Mouse (Mus musculus) left cerebral cortex, adult 9 months (tissue): ENCODE data around the gene Ube3b.

ENCODE experiments used
- DNase-seq, 2 experiments: peaks; one replicate each; pipeline ENCODE4 v3.0.0; 2022; ENCODE audit warnings: low spot score in 2 of 2

The Ube3b gene

DNA sequence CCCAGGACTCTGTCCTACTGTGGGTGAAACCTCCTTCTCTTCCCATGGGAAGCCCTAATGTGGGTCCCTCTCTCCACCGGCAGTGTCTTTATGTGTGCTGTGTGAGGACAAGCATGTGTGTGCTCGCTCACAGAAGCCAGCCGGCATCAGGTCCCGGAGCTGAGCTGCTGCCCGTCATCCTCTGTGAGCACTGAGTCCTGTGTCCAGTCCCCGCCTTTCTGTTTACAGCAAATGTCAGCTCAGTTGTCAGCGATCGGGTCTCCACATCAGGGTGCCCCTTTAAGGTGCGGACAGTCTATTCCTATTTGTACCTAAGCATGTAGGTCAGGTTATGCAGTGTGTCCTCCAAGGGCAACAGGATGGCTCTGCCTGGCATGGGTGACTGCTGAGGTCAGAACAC is 6.8 kb upstream of the Ube3b start:
- no peak for DNase-seq

DNA sequence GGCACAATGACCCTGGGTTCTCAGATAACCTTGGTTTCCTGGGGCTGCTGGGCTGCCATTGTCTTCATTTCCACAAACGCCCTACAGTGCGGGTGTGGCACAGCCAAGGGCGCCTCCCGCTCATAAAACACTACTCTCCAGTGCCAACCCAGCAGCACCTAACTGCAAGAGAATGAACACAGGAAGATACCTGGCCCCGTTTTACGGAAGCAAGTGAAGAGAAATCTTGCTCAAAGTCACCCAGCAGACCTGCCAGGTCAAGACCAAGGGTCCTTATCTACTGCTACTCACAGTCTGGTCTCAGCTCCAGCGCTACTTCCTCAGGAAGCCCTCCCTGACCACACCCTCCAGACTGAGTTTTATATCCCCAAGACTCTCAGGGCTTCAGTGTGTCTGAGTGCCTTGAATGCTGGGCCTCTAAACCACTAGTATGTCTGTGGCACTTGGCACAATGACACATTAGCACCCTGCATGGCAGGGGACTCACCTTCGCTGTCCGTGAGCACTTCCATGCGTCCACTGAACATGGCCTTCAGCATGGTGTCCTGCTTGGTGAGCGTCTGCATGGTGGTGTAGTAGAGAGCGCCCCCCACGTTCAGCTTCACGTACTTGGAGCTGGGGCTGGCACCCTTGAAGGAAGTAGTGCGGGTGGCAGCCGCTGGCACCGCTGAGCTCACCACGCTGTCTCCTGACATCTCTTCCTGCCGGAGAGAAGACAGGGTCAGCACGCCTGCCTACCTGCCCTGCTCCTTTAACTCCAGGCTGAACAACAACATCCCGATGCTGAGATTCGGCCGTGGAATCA is 5.8 kb upstream of the Ube3b start:
- no peak for DNase-seq

DNA sequence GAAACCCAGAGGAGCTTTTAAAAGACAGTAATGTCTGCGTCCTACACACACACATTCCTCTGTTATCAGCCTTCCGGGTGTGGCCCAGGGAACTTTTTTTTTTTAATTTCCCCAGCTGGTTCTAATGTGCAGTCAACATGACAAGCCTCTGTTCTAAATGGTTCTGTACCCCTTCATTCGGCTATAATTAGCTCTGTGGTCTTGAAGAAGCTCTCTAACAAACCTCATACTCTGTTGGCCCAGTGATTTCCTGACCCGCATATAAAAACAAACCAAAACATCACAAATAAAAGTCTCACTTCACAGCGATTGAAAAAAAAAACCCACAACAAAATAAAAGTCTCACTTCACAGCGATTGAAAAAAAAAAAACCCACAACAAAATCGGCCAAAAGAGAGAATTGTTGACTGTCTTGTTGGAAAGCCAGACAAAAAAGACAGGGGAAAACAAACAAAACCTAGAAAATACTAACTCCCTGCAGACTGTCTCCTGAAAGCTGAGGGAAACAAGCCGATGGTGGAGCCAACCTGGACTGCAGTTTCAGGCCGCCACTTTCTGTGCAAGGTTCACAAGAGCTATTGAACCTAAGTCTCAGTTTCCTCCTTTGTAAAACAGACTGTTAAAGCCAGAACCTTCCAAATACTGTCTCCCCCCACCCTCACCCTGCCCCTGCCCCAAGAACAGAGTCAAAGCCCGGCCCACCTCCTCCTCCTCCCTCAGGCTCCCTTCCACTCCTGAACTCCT is 2.1 kb upstream of the Ube3b start:
- DNase-seq, result no peak

DNA sequence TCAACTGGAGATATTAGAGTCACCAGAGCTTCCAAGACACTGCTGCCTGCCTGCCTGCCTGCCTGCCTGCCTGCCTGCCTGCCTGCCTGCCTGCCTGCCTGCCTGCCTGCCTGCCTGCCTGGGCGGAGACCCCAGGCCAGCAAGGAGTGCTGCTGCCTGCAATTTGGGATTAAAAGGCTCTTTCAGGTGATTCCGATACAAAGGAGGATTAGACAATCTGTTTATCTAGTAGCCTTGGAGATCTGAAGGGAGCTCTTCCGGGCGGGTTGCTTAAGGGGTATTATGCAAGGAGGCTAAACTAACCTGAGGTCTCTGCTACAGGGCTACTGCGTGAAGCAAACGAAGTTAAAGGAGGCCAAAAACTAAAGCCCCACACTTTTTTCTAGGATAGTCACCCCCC is 1.5 kb upstream of the Ube3b start:
- DNase-seq, result no peak

DNA sequence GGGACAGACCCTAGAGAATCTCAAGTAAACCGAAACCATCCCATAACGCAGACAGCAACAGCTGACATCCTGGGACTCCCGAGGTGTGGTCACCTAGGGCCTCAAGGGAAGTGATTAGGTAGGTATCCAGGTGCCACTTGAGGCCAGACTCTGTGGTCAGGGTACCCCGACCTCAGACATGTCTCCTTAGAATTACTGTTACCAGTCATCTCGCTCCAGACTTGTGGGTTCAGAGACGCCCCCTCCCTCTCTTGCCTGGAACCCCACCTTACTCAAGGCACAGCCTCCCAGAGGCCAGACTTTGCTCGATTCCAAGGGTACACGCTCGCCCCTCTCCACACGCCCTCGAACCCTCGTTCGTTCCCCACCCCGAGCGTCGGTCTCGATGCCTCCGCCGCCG is 644 bp upstream of the Ube3b start:
- no peak for DNase-seq

DNA sequence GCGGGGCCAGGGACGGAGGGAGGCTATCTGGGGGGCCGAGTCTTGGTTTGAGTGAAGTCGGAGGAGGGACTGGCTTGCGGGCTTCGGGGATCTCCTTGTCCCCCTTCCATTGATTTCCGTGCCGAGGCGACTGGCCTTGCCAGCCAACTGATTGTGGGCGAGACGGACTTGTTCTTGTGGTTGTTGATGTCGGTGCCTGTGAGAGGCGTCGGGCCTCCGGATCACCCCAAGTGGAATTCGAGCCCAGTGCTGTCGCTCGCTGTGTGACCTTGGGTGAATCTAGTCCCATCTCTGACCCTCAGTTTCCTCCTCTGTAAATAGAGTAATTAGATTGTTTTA is 575 bp downstream of the Ube3b start:
- DNase-seq, result no peak

DNA sequence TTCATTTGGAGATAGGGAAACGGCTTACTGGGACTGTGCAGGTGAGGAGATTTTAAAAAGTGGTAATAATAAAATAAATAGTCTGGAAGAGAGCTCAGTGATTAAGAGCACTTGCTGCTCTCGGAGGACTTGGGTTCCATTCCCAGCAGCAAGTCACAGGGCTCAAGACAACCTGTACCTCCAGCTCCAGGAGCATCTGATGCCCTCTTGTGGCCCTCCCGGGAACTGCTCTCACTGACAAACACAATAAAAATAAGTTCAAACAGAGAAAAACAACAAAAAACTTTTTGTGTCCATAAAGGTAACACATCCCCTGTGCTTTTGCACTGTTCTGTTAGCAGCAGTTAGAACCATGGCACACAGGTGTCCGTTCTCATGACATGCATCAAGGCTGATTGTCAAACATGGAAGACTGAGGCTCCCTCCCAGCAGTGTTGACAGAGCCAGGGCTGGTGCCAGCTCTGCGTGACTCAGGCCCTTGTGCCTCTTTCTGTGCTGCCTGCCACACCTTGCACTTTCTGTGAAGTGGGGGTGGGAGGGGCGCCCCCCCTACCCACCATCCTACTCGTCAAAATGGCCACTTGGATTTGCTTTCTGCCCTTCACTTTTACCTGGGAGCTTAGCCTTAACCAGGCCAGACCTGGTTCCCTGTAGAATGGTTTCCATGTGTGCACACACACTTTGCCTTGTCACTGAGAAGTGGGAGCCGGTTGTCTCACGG is 2.9 kb downstream of the Ube3b start:
- DNase-seq, result no peak

DNA sequence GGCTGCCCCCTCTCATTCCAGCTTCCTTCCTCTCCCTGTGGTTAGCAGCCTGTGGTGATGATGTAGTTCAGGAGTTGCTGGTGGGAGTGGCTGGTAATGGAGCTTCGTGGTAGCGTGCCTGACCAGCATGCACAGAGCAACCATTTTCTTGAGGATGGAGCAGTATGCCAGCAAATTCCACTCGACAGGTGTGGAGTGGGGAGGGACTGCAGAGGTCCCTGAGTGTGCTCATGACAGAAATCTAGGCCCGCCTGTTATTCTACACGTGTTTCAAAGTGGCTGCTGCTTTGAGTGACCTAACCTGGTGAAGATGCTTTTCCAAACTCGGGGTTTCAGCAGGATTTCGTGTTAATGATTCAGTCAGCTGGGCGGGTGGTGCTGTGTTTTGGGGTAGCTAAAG is 4.0 kb downstream of the Ube3b start:
- no peak for DNase-seq

DNA sequence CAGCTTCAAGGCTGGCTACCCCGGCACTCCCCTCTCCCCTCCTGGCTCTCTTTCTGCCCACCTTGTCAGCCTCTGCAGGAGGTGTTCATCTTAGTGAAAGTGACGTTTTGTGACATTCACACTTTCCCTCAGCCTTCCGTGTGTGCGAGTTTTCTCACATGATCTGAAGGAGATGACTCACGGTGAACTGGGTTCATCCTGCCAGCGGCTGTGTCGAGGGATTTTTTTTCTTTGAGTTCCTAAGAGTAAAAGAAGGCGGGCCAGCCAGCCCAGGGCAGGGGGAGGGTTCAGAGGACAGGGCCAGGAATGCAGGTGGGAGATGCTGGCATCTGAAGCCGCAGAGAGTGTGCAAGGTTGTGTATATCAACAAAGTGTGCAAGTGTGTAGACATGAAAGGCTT is 12.8 kb downstream of the Ube3b start:
- no peak for DNase-seq

DNA sequence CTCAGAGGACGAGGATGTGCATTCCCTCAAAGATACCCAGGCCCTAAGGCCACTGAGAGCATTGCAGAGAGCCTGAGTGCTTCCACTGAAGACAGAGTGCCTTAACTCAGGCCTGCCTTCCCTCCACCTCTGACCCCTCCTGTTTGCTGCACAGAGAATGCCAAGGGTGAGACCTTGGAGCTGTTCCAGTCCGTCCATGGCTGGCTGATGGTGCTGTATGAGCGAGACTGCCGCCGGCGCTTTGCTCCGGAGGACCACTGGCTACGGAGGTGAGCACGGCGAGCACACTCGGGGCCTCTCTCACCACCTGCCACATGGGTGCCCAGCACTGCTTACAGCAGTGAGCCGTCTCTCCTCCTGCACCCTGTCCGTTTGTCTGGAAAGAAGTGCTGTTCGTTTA is 26.2 kb downstream of the Ube3b start:
- DNase-seq, result no peak

DNA sequence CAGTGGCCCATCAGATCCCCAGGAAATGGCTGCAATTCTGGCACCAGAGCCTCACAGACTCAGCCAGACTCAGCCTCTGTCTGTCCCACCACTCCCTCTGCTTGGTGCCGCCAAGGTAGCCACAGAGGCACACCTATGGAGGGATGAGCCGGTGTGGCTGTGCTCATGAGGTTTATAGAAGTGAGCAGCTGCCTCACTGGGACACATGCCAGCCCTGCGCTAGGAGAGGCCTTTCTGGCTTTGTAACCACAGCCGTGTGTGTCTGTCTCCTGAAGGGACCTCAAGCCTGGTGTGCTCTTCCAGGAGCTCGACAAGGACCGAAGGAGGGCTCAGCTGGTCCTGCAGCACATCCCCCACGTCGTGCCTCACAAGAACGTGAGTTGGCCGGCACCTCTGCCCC is 26.9 kb downstream of the Ube3b start:
- no peak for DNase-seq

DNA sequence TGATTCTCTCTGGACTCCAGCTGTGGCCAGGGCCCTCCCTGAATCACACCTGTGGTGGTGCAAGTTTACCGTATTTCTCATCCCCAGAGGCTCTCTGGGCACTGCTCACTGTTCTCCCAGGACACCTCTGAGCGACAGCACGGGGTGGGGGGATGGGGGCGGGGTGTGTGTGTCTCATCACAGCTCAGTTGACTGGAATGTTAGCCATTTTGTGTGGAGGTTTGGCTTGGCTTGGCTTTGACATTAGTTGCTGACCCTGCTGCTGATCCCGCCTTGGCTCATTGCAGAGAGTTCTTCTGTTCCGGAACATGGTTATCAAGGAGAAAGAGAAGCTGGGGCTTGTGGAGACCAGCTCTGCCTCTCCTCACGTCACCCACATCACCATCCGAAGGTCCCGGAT is 27.4 kb downstream of the Ube3b start:
- no peak for DNase-seq

DNA sequence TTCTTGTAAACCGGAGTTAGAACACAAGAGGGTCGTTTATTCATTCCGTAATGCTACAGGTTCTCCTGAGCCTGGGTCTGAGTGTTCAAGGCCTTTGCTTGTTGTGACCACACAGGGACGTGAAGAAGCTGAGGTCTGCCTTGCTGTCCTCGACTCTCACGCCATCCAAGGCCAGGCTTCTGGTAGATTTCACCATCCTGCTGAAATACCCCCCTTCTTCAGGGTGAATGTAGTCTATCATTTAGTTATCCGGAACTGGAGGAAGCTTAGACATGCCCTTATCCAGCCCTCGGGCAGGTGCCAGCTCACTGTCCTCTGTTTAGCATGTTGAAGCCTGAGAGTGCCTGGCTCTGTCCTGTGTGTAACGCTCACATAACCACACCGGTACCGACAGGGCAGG is 28.4 kb downstream of the Ube3b start:
- DNase-seq, result no peak

DNA sequence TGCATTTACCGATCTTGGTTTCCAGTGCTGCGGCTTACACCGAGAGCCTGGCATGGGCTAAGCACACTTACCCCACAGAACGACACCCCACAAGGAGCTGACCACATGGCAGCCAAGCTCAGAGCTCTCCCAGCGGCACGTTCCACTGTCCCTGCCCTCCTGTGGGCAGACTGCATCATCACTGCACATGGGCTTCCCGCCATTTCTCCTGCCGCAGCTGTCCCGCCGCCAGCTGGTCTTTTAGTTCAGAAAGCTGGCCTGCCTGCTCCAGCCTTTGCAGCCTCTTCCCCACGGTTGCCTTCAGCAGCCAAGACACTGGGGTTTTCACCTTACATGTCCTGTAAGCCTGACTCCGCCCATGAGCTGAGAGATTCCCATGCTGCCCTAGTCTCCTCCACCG is 30.0 kb downstream of the Ube3b start:
- DNase-seq, result no peak

DNA sequence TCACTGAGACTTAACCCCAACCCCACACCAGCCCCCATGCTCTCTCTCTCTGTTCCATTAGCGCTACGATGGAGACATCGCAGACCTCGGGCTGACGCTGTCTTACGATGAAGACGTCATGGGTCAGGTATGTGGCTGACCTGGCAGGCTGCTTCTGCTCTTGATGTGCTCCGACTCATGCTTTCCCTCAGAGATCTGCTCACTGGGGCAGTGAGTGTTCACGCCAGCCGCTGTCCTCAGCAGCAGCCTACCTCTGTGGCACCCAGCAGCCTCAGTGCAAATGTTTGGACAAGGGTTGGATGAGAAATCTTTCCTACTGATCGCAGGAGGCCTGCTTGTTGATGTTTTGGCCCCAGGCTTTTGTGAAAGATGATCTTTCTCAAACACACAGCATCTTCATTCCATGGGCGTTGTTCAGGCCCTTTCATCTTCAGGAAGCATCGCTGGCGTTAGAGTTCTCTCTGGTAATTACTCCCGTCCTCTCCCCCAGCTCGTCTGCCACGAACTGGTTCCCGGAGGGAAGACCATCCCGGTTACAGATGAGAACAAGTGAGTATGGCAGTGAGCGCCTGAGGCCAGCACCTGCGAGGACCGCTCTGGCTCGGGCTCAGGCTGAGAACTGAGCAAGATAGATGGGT is 32.1 kb downstream of the Ube3b start:
- no peak for DNase-seq

DNA sequence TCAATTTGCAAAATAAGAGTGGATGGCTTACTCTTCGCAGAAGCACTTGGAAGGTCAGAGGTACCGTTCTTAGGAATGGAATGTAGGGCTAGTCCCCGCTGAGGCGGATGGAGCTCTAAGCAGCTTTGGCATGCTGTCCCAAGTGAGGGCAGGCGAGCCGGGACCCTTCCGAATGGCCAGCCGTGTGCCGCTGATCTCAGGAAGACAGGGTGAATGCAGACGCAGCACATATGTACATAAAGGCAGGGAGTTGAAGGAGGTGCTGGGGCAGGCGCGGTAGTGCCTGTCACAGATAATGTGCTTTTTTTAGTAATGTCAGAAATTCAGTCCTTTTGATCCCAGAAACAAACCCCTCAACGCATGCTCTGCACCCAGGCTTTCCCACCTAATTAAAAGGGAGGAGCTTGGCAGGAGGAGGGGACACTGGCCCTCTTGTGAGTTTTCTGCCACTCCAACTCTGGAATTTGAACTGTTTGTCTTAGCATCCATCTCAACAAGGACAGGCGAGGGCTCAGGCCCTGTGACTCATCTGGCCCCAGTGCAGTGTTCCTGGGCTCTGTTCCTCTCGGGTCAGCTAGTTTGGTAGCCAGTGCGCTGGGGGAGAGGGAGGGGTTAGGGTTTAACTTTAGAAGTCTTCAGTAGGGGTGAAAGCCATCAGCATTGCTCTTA is 32.8 kb downstream of the Ube3b start:
- no peak for DNase-seq

DNA sequence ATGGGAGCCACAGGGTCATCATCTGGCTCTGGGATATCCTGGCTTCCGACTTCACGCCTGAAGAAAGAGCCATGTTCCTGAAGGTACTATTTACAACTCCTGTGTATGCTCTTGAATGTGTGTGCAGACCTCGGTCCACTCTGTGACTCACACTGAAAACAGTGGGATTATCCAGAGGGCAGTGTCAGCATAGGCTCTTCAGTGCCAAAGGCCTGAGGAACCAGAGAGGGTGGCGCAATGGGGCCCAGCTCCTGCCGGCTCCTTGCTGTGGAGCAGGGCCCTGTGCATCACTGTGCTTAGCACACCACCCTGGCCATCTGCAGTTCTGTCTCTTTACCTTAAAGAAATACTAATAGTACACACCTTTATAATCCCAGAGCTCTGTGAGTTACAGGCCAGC is 35.2 kb downstream of the Ube3b start:
- DNase-seq, result no peak

DNA sequence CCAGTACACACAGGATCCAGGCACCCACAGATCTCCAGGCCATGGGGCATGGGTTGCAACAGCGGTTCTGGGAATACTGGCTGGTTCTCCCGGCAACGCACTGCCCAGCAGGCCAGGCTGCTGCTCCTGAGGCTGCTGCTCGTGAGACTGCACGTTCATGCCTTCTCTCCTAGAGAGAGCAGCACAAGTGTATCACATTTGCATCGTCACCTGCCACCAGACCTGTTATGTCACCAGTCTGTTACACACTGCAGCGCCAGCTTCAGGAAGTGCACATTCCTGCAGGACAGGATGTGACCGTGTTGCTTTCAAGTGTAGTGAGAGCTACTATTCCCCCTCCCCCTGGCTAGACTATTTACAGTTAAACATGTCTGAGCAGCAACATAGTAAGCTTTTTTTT is 36.4 kb downstream of the Ube3b start:
- no peak for DNase-seq

DNA sequence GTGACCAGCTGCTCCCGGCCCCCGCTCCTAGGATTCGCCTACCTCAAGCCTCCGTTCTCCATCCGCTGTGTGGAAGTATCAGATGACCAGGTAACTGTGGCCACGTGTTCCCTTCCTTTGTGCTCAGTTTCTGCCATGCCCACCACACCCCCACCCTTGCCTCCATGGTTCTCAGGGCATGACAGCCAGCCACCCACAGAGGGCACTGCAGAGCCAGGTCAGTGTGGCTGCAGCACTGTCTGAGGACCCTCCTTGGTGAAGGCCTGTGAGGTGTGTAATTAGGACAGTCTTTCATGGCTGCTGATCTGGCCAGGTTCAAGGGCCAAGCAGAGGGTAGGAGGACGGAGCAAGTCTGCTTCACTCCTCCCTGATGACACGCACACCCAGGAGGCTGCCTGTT is 38.1 kb downstream of the Ube3b start:
- no peak for DNase-seq

DNA sequence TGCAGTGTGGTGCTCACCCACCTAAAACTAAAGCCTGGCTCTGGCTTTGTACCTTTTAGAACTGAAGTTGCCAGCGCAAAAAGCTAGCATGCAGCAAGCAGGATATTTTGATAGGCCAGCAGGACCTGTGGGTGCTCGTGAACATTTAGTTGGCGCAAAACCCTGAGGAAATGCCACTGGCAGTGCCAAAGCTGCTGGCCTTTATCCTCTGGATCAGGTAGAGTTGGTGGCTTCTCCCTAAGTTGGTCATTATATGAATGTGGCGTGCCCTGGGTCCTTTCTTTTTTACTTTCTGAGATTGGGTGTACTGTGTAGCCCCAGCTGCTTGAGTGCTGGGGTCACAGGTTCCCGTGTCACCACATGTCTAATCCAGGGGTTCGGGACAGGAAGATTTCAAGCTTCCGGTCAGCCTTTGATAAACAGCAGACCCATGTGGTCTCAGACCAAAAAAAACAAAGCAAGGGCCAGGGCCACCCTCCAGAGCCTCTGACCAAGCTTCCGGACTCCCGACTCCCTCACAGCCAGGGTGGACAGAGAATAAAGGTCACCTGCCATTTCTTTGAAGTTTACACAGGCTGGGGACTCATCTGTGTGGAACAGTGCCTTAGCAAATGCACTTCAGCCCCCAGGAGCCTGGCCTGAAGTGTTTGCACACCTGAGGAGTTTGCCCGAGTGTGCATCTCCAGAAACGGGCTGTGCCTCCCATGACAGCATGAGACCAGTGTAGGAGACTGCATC is 41.3 kb downstream of the Ube3b start:
- DNase-seq, result no peak

DNA sequence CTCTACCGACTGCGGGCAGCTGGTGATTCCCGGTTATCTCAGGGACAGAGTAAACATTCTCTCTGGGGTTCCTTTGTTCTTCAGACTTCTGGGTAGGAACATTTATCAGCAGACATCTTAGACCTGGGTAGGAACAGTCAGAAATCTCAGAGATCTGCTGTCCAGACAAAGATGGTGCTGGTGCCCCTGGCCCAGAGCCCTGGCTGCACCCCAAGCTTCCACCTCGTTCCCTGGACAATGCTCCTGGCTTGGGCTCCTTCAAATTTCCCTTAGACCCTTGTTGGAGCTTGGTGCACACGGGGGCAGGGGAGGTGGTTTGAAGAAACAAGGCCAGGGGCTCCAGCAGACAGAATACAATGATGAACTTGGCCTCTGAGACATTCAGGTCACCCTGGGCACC is 42.2 kb downstream of the Ube3b start:
- no peak for DNase-seq
